ENCODE assay signal across 12 mouse cellular contexts in genomic region chr12:31295505-31295904, GRCm38 (mm10). TPM values are rescaled to one million over a fixed set of nuclear protein-coding genes. Genes with fewer than 3 reads are reported as not detected.
DNase-seq lines count a peak whose midpoint lies in the region; ATAC-seq and TF ChIP-seq lines count a peak whose summit lies in the region.
"Had no signal": no experiment of that assay in that cellular context is flagged by ENCODE, and none has a peak within 500 bp of the region (broad histone marks: within the 10 kb centered on the region; RNA-seq: fewer than 3 reads in every experiment).

No protein-coding gene starts in this region.

- H3K27ac ChIP-seq in lung, embryonic 14.5 days (ENCODE audit: low read depth), result peak overlapping the region; percentile 63; the same call in 1 of the 2 replicates
- peak overlapping the region; percentile 39 to 84 for H3K27ac ChIP-seq in heart, embryonic 14.5 days (replicated peaks in 1 of 2; ENCODE audit: control insufficient read depth in 1 of 2, insufficient read depth in 1 of 2, low read depth in 2 of 2, low read length in 2 of 2)
- no peak overlapping the region for H3K27ac ChIP-seq in limb, embryonic 11.5 days (replicated peaks; ENCODE audit: low read depth, low read length)
- peak overlapping the region; percentile 55 for H3K27ac ChIP-seq in stomach, embryonic 15.5 days
- no peak overlapping the region for H3K27ac ChIP-seq in hindbrain, embryonic 13.5 days
- H3K27ac ChIP-seq: hindbrain, postnatal 0 days; midbrain, embryonic 10.5 days had no signal

- H3K9me3 ChIP-seq in lung, embryonic 14.5 days (ENCODE audit: low read depth, low read length), result no peaks in the 10 kb centered on the region
- H3K9me3 ChIP-seq in heart, embryonic 14.5 days (ENCODE audit: control insufficient read depth, low read length), result no peaks in the 10 kb centered on the region
- H3K9me3 ChIP-seq in limb, embryonic 11.5 days (ENCODE audit: control insufficient read depth, low read length), result no peaks in the 10 kb centered on the region
- no peaks in the 10 kb centered on the region for H3K9me3 ChIP-seq in stomach, embryonic 15.5 days
- no peaks in the 10 kb centered on the region for H3K9me3 ChIP-seq in hindbrain, embryonic 13.5 days
- H3K9me3 ChIP-seq: midbrain, embryonic 10.5 days had no signal

- peaks cover 4% of the 10 kb centered on the region; the same call in 1 of the 2 replicates for H3K4me1 ChIP-seq in lung, embryonic 14.5 days (ENCODE audit: insufficient read depth)
- H3K4me1 ChIP-seq in lung, adult 2 months (ENCODE audit: control insufficient read depth, insufficient read depth, low read length), result peaks cover 5% of the 10 kb centered on the region
- peaks cover 41 to 61% of the 10 kb centered on the region in 2 experiments for H3K4me1 ChIP-seq in heart, embryonic 14.5 days (ENCODE audit: control insufficient read depth in 2 of 2, insufficient read depth in 2 of 2, low read length in 2 of 2)
- H3K4me1 ChIP-seq in limb, embryonic 11.5 days (ENCODE audit: control insufficient read depth, insufficient read depth, low read length), result peaks cover 23% of the 10 kb centered on the region
- peaks cover 22% of the 10 kb centered on the region for H3K4me1 ChIP-seq in stomach, embryonic 15.5 days
- no peaks in the 10 kb centered on the region for H3K4me1 ChIP-seq in hindbrain, embryonic 13.5 days (replicated peaks)

- peaks cover 86% of the 10 kb centered on the region for H3K36me3 ChIP-seq in lung, embryonic 14.5 days (ENCODE audit: insufficient read depth)
- peaks cover 88% of the 10 kb centered on the region for H3K36me3 ChIP-seq in heart, embryonic 14.5 days (ENCODE audit: control insufficient read depth, insufficient read depth, low read length)
- H3K36me3 ChIP-seq in limb, embryonic 11.5 days (ENCODE audit: control insufficient read depth, insufficient read depth, low read length), result peaks cover 7% of the 10 kb centered on the region; the same call in 1 of the 2 replicates
- peaks cover 28% of the 10 kb centered on the region for H3K36me3 ChIP-seq in stomach, embryonic 15.5 days
- H3K36me3 ChIP-seq in hindbrain, embryonic 13.5 days, result no peaks in the 10 kb centered on the region
- H3K36me3 ChIP-seq: midbrain, embryonic 10.5 days had no signal

- ATAC-seq in lung, embryonic 14.5 days (ENCODE audit: insufficient read depth), result 0 out of 2 replicates have a peak, but pooled peaks have one; percentile 42
- ATAC-seq in heart, embryonic 14.5 days (ENCODE audit: insufficient number of reproducible peaks, insufficient read depth, low FRiP score, low read depth), result no peak
- peak; percentile 81 for ATAC-seq in limb, embryonic 11.5 days (ENCODE audit: insufficient number of reproducible peaks, low FRiP score, low TSS enrichment, low read depth)
- peak; percentile 54; the same call in 1 of the 2 replicates for ATAC-seq in stomach, embryonic 15.5 days (ENCODE audit: insufficient read depth, low FRiP score, low read depth)
- no peak for ATAC-seq in hindbrain, embryonic 13.5 days (ENCODE audit: low FRiP score)
- ATAC-seq: hindbrain, postnatal 0 days had no signal

- H3K27me3 ChIP-seq in lung, embryonic 14.5 days (ENCODE audit: insufficient read depth, low read length), result no peaks in the 10 kb centered on the region
- no peaks in the 10 kb centered on the region for H3K27me3 ChIP-seq in heart, embryonic 14.5 days (ENCODE audit: control insufficient read depth, insufficient read depth, low read length)
- H3K27me3 ChIP-seq in limb, embryonic 11.5 days (ENCODE audit: control insufficient read depth, insufficient read depth, low read length), result no peaks in the 10 kb centered on the region
- H3K27me3 ChIP-seq in stomach, embryonic 15.5 days (replicated peaks), result no peaks in the 10 kb centered on the region
- no peaks in the 10 kb centered on the region for H3K27me3 ChIP-seq in hindbrain, embryonic 13.5 days

- H3K4me3 ChIP-seq in lung, embryonic 14.5 days (ENCODE audit: low read depth, low read length), result no peak overlapping the region
- no peak overlapping the region for H3K4me3 ChIP-seq in lung, adult 2 months (replicated peaks; ENCODE audit: extremely low read depth, low read depth, low read length)
- H3K4me3 ChIP-seq in heart, embryonic 14.5 days (ENCODE audit: control insufficient read depth in 1 of 2, insufficient read depth in 1 of 2, low read depth in 1 of 2, low read length in 2 of 2), result no peak overlapping the region
- no peak overlapping the region for H3K4me3 ChIP-seq in limb, embryonic 11.5 days (ENCODE audit: low read depth, low read length)
- no peak overlapping the region for H3K4me3 ChIP-seq in stomach, embryonic 15.5 days (replicated peaks)
- H3K4me3 ChIP-seq in hindbrain, embryonic 13.5 days, result no peak overlapping the region
- H3K4me3 ChIP-seq: midbrain, embryonic 10.5 days had no signal

- WGBS in lung, embryonic 14.5 days, result 33% methylated on average over 3 of the region's 3 CpGs
- 70% methylated on average over 3 of the region's 3 CpGs for WGBS in lung, adult 2 months
- 46% methylated on average over 3 of the region's 3 CpGs for WGBS in heart, embryonic 14.5 days
- WGBS in limb, embryonic 11.5 days, result 0% methylated on average over 3 of the region's 3 CpGs
- 32% methylated on average over 3 of the region's 3 CpGs for whole genome bisulfite sequencing in stomach, embryonic 15.5 days
- WGBS in hindbrain, embryonic 13.5 days, result 72% methylated on average over 3 of the region's 3 CpGs

- H3K4me2 ChIP-seq in lung, embryonic 14.5 days, result no peak overlapping the region
- H3K4me2 ChIP-seq in heart, embryonic 14.5 days (ENCODE audit: low read length), result no peak overlapping the region
- no peak overlapping the region for H3K4me2 ChIP-seq in limb, embryonic 11.5 days (ENCODE audit: low read depth, severe bottlenecking)
- 0 out of 2 replicates have a peak overlapping the region, but pooled peaks have one; percentile 10 for H3K4me2 ChIP-seq in stomach, embryonic 15.5 days
- H3K4me2 ChIP-seq in hindbrain, embryonic 13.5 days, result no peak overlapping the region

- DNase-seq in lung, embryonic 14.5 days, result peak; percentile 38
- DNase-seq in lung, adult 2 months, result no peak
- peak; percentile 69 for DNase-seq in limb, embryonic 11.5 days (ENCODE audit: low spot score)
- DNase-seq in neural tube, embryonic 10.5 days (ENCODE audit: extremely low spot score, low spot score), result no peak
- DNase-seq in thymus, postnatal 4 days, result no peak
- DNase-seq: thymus, postnatal 36 days had no signal

- H3K9ac ChIP-seq in lung, embryonic 14.5 days, result no peak overlapping the region
- peak overlapping the region; percentile 2; the same call in 1 of the 2 replicates for H3K9ac ChIP-seq in heart, embryonic 14.5 days (ENCODE audit: low read length)
- H3K9ac ChIP-seq in limb, embryonic 11.5 days (ENCODE audit: low read length), result no peak overlapping the region
- H3K9ac ChIP-seq in stomach, embryonic 15.5 days, result no peak overlapping the region
- H3K9ac ChIP-seq in hindbrain, embryonic 13.5 days, result no peak overlapping the region

- no peak for TF ChIP-seq CTCF in lung, embryonic 14.5 days (IDR thresholded peaks at IDR 0.05; ENCODE audit: low read depth)
- TF ChIP-seq CTCF in lung, adult 2 months (IDR thresholded peaks at IDR 0.05; ENCODE audit: insufficient read depth, low read length), result no peak

- TF ChIP-seq POLR2A in lung, adult 2 months (IDR thresholded peaks at IDR 0.05; ENCODE audit: borderline replicate concordance, extremely low read depth, low read depth, low read length), result no peak

RNA-seq across cellular contexts. Expression of gene Lamb1, which starts 30.5 kb away (rescaled TPM):
- 118 and 123 TPM in 2 replicates for polyA plus RNA-seq in lung, embryonic 14.5 days (2014; fragmentation: Nextera tagmentation; extraction: Ambion mirVana)
- polyA plus RNA-seq in lung, adult 2 months (2012; rRNA removed), result 48.4 and 53.4 TPM in 2 replicates
- 96.3 and 101 TPM in 2 replicates for polyA plus RNA-seq in heart, embryonic 14.5 days (2014; fragmentation: Nextera tagmentation; extraction: Ambion mirVana)
- polyA plus RNA-seq in limb, embryonic 11.5 days (2014; fragmentation: Nextera tagmentation; extraction: Ambion mirVana), result 38.1 and 42.2 TPM in 2 replicates
- 83.4 and 94.1 TPM in 2 replicates for polyA plus RNA-seq in stomach, embryonic 15.5 days (2015; fragmentation: Nextera tagmentation; extraction: Ambion mirVana)
- polyA plus RNA-seq in hindbrain, embryonic 13.5 days (2015; fragmentation: Nextera tagmentation; extraction: Ambion mirVana), result 20.7 and 22.9 TPM in 2 replicates

RNA-seq across cellular contexts. Expression of gene Gm6993, which starts 54.9 kb away (rescaled TPM):
- polyA plus RNA-seq in lung, embryonic 14.5 days (2014; fragmentation: Nextera tagmentation; extraction: Ambion mirVana), result not detected in 2 replicates
- polyA plus RNA-seq in lung, adult 2 months (2012; rRNA removed), result not detected in 2 replicates
- not detected in 2 replicates for polyA plus RNA-seq in heart, embryonic 14.5 days (2014; fragmentation: Nextera tagmentation; extraction: Ambion mirVana)
- not detected in 2 replicates for polyA plus RNA-seq in limb, embryonic 11.5 days (2014; fragmentation: Nextera tagmentation; extraction: Ambion mirVana)
- not detected in 2 replicates for polyA plus RNA-seq in stomach, embryonic 15.5 days (2015; fragmentation: Nextera tagmentation; extraction: Ambion mirVana)
- polyA plus RNA-seq in hindbrain, embryonic 13.5 days (2015; fragmentation: Nextera tagmentation; extraction: Ambion mirVana), result not detected in 2 replicates
- polyA plus RNA-seq: hindbrain, postnatal 0 days; midbrain, embryonic 10.5 days; spleen, adult 2 months had no signal

RNA-seq across cellular contexts. Expression of gene Dld, which starts 55.7 kb away (rescaled TPM):
- 124 and 128 TPM in 2 replicates for polyA plus RNA-seq in lung, embryonic 14.5 days (2014; fragmentation: Nextera tagmentation; extraction: Ambion mirVana)
- polyA plus RNA-seq in lung, adult 2 months (2012; rRNA removed), result 8.2 and 15.9 TPM in 2 replicates
- 214 and 224 TPM in 2 replicates for polyA plus RNA-seq in heart, embryonic 14.5 days (2014; fragmentation: Nextera tagmentation; extraction: Ambion mirVana)
- polyA plus RNA-seq in limb, embryonic 11.5 days (2014; fragmentation: Nextera tagmentation; extraction: Ambion mirVana), result 164 and 176 TPM in 2 replicates
- polyA plus RNA-seq in stomach, embryonic 15.5 days (2015; fragmentation: Nextera tagmentation; extraction: Ambion mirVana), result 126 and 137 TPM in 2 replicates
- polyA plus RNA-seq in hindbrain, embryonic 13.5 days (2015; fragmentation: Nextera tagmentation; extraction: Ambion mirVana), result 128 and 130 TPM in 2 replicates

Comparison
In these comparisons a context has a peak if more than half of its experiments do, and no peak if none do; other contexts are left out.
1. DNase-seq: peak in lung, embryonic 14.5 days (single experiment) and limb, embryonic 11.5 days (single experiment); none in lung, adult 2 months (single experiment), neural tube, embryonic 10.5 days (single experiment) and thymus, postnatal 4 days (single experiment).
2. ATAC-seq: peak in lung, embryonic 14.5 days (single experiment), limb, embryonic 11.5 days (single experiment) and stomach, embryonic 15.5 days (single experiment); none in heart, embryonic 14.5 days (single experiment) and hindbrain, embryonic 13.5 days (single experiment).
3. H3K27ac ChIP-seq: peak in lung, embryonic 14.5 days (single experiment), heart, embryonic 14.5 days (2 of 2) and stomach, embryonic 15.5 days (single experiment); none in limb, embryonic 11.5 days (single experiment) and hindbrain, embryonic 13.5 days (single experiment).